8 mouse cellular contexts compared by ENCODE assay signal in genomic region chr11:49793131-49793530, GRCm38 (mm10). TPM values are rescaled to one million over a fixed set of nuclear protein-coding genes. Genes with fewer than 3 reads are reported as not detected.
A peak's percentile ranks its signal among the peaks of the same experiment; 100 is the strongest.
DNase-seq lines count a peak whose midpoint lies in the region; ATAC-seq lines count a peak whose summit lies in the region.

No protein-coding gene starts in this region.

- H3K4me1 ChIP-seq in forebrain, embryonic 10.5 days = peaks cover 27% of the 10 kb centered on the region
- H3K4me1 ChIP-seq in forebrain, embryonic 13.5 days = peaks cover 12% of the 10 kb centered on the region

- DNase-seq in forebrain, embryonic 10.5 days (ENCODE audit: extremely low spot score, low spot score) = peak; percentile 27
- peak; percentile 20 for DNase-seq in thymus, postnatal 4 days
- DNase-seq in thymus, postnatal 0 days (ENCODE audit: low spot score) = no peak
- peak; percentile 52 to 60 for DNase-seq in heart, postnatal 36 days
- peak; percentile 36 for DNase-seq in retina, postnatal 1 day
- DNase-seq in spleen, postnatal 36 days (ENCODE audit: low spot score in 2 of 2) = no peak
- no peak for DNase-seq in kidney, adult 8-10 months

- no peak for ATAC-seq in forebrain, embryonic 13.5 days

- H3K4me2 ChIP-seq in forebrain, embryonic 13.5 days = no peak overlapping the region; the same call in 1 of the 2 replicates

- H3K36me3 ChIP-seq in forebrain, embryonic 10.5 days (replicated peaks) = peaks cover 12% of the 10 kb centered on the region
- H3K36me3 ChIP-seq in forebrain, embryonic 13.5 days (ENCODE audit: poor library complexity, severe bottlenecking) = no peaks in the 10 kb centered on the region

- no peak overlapping the region for H3K27ac ChIP-seq in forebrain, embryonic 10.5 days
- no peak overlapping the region for H3K27ac ChIP-seq in forebrain, embryonic 13.5 days

- H3K4me3 ChIP-seq in forebrain, embryonic 10.5 days = peak overlapping the region; percentile 71
- H3K4me3 ChIP-seq in forebrain, embryonic 13.5 days = no peak overlapping the region

- WGBS in forebrain, embryonic 10.5 days = 6% methylated on average over 14 of the region's 14 CpGs
- 8% methylated on average over 14 of the region's 14 CpGs for WGBS in forebrain, embryonic 13.5 days

- no peaks in the 10 kb centered on the region for H3K9me3 ChIP-seq in forebrain, embryonic 10.5 days
- H3K9me3 ChIP-seq in forebrain, embryonic 13.5 days (replicated peaks) = peaks cover 4% of the 10 kb centered on the region; the same call in 1 of the 2 replicates

- H3K9ac ChIP-seq in forebrain, embryonic 13.5 days = no peak overlapping the region

- intact Hi-C loops in heart, postnatal 36 days (cut with DNase I) = no loop called here

- peaks cover 30% of the 10 kb centered on the region for H3K27me3 ChIP-seq in forebrain, embryonic 10.5 days (ENCODE audit: poor library complexity, severe bottlenecking)
- peaks cover 18% of the 10 kb centered on the region; the same call in 1 of the 2 replicates for H3K27me3 ChIP-seq in forebrain, embryonic 13.5 days

RNA-seq across cellular contexts. Expression of gene Gfpt2, which starts 0.8 kb away (rescaled TPM):
- 25.8 TPM in 2 replicates for polyA plus RNA-seq in forebrain, embryonic 10.5 days (2016; fragmentation: Nextera tagmentation; extraction: Ambion mirVana)
- 6.9 and 7.0 TPM in 2 replicates for polyA plus RNA-seq in forebrain, embryonic 13.5 days (2015; fragmentation: Nextera tagmentation; extraction: Ambion mirVana)
- 3.2 and 3.4 TPM in 2 replicates for polyA plus RNA-seq in thymus, postnatal 0 days (2015; fragmentation: Nextera tagmentation; extraction: Ambion mirVana)
- total RNA-seq in heart, postnatal 36 days (2021) = 10 to 100 TPM; 11.6 to 12.2 TPM

RNA-seq across cellular contexts. Expression of gene Mapk9, which starts 53.4 kb away (rescaled TPM):
- polyA plus RNA-seq in forebrain, embryonic 10.5 days (2016; fragmentation: Nextera tagmentation; extraction: Ambion mirVana) = 21.8 and 23.8 TPM in 2 replicates
- polyA plus RNA-seq in forebrain, embryonic 13.5 days (2015; fragmentation: Nextera tagmentation; extraction: Ambion mirVana) = 33.1 and 33.2 TPM in 2 replicates
- polyA plus RNA-seq in thymus, postnatal 0 days (2015; fragmentation: Nextera tagmentation; extraction: Ambion mirVana) = 42.0 and 44.5 TPM in 2 replicates
- 10 to 100 TPM; 39.9 to 44.1 TPM for total RNA-seq in heart, postnatal 36 days (2021)

Comparison
In these comparisons a context has a peak if more than half of its experiments do, and no peak if none do; other contexts are left out.
1. DNase-seq: peak in forebrain, embryonic 10.5 days (single experiment), thymus, postnatal 4 days (single experiment), heart, postnatal 36 days (2 of 2) and retina, postnatal 1 day (single experiment); none in thymus, postnatal 0 days (single experiment), spleen, postnatal 36 days (0 of 2) and kidney, adult 8-10 months (0 of 2).